In the genomic region with DNA sequence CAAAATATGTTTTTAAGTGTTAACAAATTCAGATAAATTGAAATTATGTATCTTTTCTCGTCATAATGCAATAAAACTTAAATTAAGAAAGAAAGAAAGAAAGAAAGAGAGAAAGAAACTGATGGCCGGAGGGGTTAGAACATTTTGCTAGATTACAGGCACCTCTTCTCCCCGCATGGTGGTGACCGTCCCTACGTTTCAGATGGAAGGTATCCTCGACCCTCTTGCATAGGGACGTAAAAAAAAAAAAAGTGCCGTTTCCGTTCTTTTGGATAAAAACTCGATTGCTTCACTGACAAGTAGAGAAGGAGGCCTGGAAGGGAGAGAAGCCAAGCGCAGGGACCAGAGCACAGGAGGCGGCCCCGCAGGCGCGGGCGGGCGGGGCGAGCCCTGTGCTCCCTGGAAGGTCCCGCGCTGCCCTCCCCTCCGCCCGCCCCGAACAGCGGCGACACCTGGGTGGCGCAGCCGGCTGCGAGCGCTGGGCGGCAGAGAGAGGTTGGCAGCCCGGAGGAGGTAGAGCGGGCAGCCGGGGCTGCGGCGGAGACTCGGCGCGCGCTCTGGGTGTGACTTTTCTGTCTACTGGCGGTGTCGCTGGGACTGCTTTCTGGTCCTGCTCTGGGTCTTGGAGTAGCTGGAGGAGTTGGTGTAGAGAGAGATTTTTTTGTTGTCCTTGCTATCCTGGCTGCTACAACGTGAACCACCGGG, we compare ENCODE assay signal across 8 mouse cellular contexts. TPM values are rescaled to one million over a fixed set of nuclear protein-coding genes. Genes with fewer than 3 reads are reported as not detected.
DNase-seq lines count a peak whose midpoint lies in the region; ATAC-seq and TF ChIP-seq lines count a peak whose summit lies in the region.

TSS of gene Sytl2 (plus strand) at position 311 of the 705 bp plus-strand sequence.

- H3K4me2 ChIP-seq in embryonic facial prominence, embryonic 13.5 days: peak within 1 kb of the TSS; percentile 96
- H3K4me2 ChIP-seq in heart, embryonic 14.5 days (ENCODE audit: low read length): peak within 1 kb of the TSS; percentile 99
- H3K4me2 ChIP-seq in kidney, postnatal 0 days (ENCODE audit: low read length): peak within 1 kb of the TSS; percentile 96
- H3K4me2 ChIP-seq in liver, embryonic 16.5 days (ENCODE audit: low read depth, low read length): peak within 1 kb of the TSS; percentile 72
- H3K4me2 ChIP-seq in neural tube, embryonic 12.5 days (replicated peaks): peak within 1 kb of the TSS; percentile 97

- no peaks in the 10 kb centered on the region for H3K9me3 ChIP-seq in embryonic facial prominence, embryonic 13.5 days
- no peaks in the 10 kb centered on the region for H3K9me3 ChIP-seq in heart, embryonic 14.5 days (ENCODE audit: control insufficient read depth, low read length)
- no peaks in the 10 kb centered on the region for H3K9me3 ChIP-seq in kidney, postnatal 0 days (replicated peaks; ENCODE audit: low read length)
- H3K9me3 ChIP-seq in liver, embryonic 16.5 days (replicated peaks; ENCODE audit: control insufficient read depth, low read length): no peaks in the 10 kb centered on the region
- no peaks in the 10 kb centered on the region for H3K9me3 ChIP-seq in neural tube, embryonic 12.5 days

- no peak for TF ChIP-seq POLR2A in testis, adult 2 months (IDR thresholded peaks at IDR 0.05; ENCODE audit: control insufficient read depth, low read depth, low read length)

- DNase-seq in 3134 (ENCODE audit: extremely low read depth, insufficient read length, low spot score): peak; percentile 84
- peak; percentile 81 for DNase-seq in adrenal gland, postnatal 10 days
- DNase-seq in kidney, postnatal 0 days (ENCODE audit: low spot score): peak; percentile 64

- no peaks in the 10 kb centered on the region for H3K36me3 ChIP-seq in embryonic facial prominence, embryonic 13.5 days
- H3K36me3 ChIP-seq in heart, embryonic 14.5 days (ENCODE audit: control insufficient read depth, insufficient read depth, low read length): no peaks in the 10 kb centered on the region
- H3K36me3 ChIP-seq in kidney, postnatal 0 days (ENCODE audit: insufficient read depth, low read length): no peaks in the 10 kb centered on the region
- no peaks in the 10 kb centered on the region for H3K36me3 ChIP-seq in liver, embryonic 16.5 days (ENCODE audit: control insufficient read depth, insufficient read depth)
- H3K36me3 ChIP-seq in neural tube, embryonic 12.5 days: no peaks in the 10 kb centered on the region
- no peaks in the 10 kb centered on the region for H3K36me3 ChIP-seq in testis, adult 2 months (ENCODE audit: control insufficient read depth, insufficient read depth, low read length)

- H3K4me1 ChIP-seq in embryonic facial prominence, embryonic 13.5 days: peaks cover 5% of the 10 kb centered on the region; the same call in 1 of the 2 replicates
- H3K4me1 ChIP-seq in heart, embryonic 14.5 days (ENCODE audit: control insufficient read depth in 2 of 2, insufficient read depth in 2 of 2, low read length in 2 of 2): peaks cover 2 to 4% of the 10 kb centered on the region in 2 experiments; a peak in 1 of 4 replicates
- no peaks in the 10 kb centered on the region for H3K4me1 ChIP-seq in kidney, postnatal 0 days (replicated peaks; ENCODE audit: insufficient read depth, low read length)
- H3K4me1 ChIP-seq in liver, embryonic 16.5 days (ENCODE audit: control insufficient read depth, low read depth, low read length): no peaks in the 10 kb centered on the region
- H3K4me1 ChIP-seq in neural tube, embryonic 12.5 days: peaks cover 6% of the 10 kb centered on the region
- peaks cover 7% of the 10 kb centered on the region for H3K4me1 ChIP-seq in testis, adult 2 months (ENCODE audit: control insufficient read depth, insufficient read depth, low read length)

- peak within 1 kb of the TSS; percentile 76 for H3K9ac ChIP-seq in embryonic facial prominence, embryonic 13.5 days
- peak within 1 kb of the TSS; percentile 71 for H3K9ac ChIP-seq in heart, embryonic 14.5 days (ENCODE audit: low read length)
- H3K9ac ChIP-seq in kidney, postnatal 0 days (ENCODE audit: low read depth, low read length): peak within 1 kb of the TSS; percentile 61
- no peak within 1 kb of the TSS for H3K9ac ChIP-seq in liver, embryonic 16.5 days (ENCODE audit: low read depth, low read length)
- peak within 1 kb of the TSS; percentile 60 for H3K9ac ChIP-seq in neural tube, embryonic 12.5 days

- peak; percentile 49 for ATAC-seq in embryonic facial prominence, embryonic 13.5 days (ENCODE audit: insufficient number of reproducible peaks, insufficient read depth, low FRiP score, low TSS enrichment, low read depth)
- ATAC-seq in heart, embryonic 14.5 days (ENCODE audit: insufficient number of reproducible peaks, insufficient read depth, low FRiP score, low read depth): peak; percentile 73
- peak; percentile 76 for ATAC-seq in kidney, postnatal 0 days (replicated peaks; ENCODE audit: low FRiP score, low read depth)
- peak; percentile 37; the same call in 1 of the 2 replicates for ATAC-seq in liver, embryonic 16.5 days (ENCODE audit: low read depth)
- peak; percentile 80 for ATAC-seq in neural tube, embryonic 12.5 days (ENCODE audit: low FRiP score, low read depth)

- no peak within 1 kb of the TSS for H3K27ac ChIP-seq in embryonic facial prominence, embryonic 13.5 days
- peak within 1 kb of the TSS in 1 of 2 experiments; percentile 28; a peak in 1 of 4 replicates for H3K27ac ChIP-seq in heart, embryonic 14.5 days (replicated peaks in 1 of 2; ENCODE audit: control insufficient read depth in 1 of 2, insufficient read depth in 1 of 2, low read depth in 2 of 2, low read length in 2 of 2)
- no peak within 1 kb of the TSS for H3K27ac ChIP-seq in kidney, postnatal 0 days
- no peak within 1 kb of the TSS for H3K27ac ChIP-seq in liver, embryonic 16.5 days (ENCODE audit: low read length)
- H3K27ac ChIP-seq in neural tube, embryonic 12.5 days: no peak within 1 kb of the TSS
- H3K27ac ChIP-seq in testis, adult 2 months (ENCODE audit: control insufficient read depth, insufficient read depth, low read depth, low read length): no peak within 1 kb of the TSS

- H3K4me3 ChIP-seq in embryonic facial prominence, embryonic 13.5 days: peak within 1 kb of the TSS; percentile 64
- peak within 1 kb of the TSS; percentile 65 to 73 for H3K4me3 ChIP-seq in heart, embryonic 14.5 days (ENCODE audit: control insufficient read depth in 1 of 2, insufficient read depth in 1 of 2, low read depth in 1 of 2, low read length in 2 of 2)
- peak within 1 kb of the TSS; percentile 63 for H3K4me3 ChIP-seq in kidney, postnatal 0 days (replicated peaks; ENCODE audit: low read depth, low read length)
- H3K4me3 ChIP-seq in liver, embryonic 16.5 days (ENCODE audit: low read depth, low read length): peak within 1 kb of the TSS; percentile 56
- H3K4me3 ChIP-seq in neural tube, embryonic 12.5 days: peak within 1 kb of the TSS; percentile 59
- H3K4me3 ChIP-seq in testis, adult 2 months (ENCODE audit: control insufficient read depth, low read depth, low read length): peak within 1 kb of the TSS; percentile 73

- TF ChIP-seq CTCF in kidney, postnatal 0 days (IDR thresholded peaks at IDR 0.05; ENCODE audit: low read depth): peak; percentile 55
- TF ChIP-seq CTCF in testis, adult 2 months (IDR thresholded peaks at IDR 0.05; ENCODE audit: control insufficient read depth, insufficient read depth, insufficient replicate concordance, low read depth, low read length): no peak

- H3K27me3 ChIP-seq in embryonic facial prominence, embryonic 13.5 days: peaks cover 42% of the 10 kb centered on the region
- no peaks in the 10 kb centered on the region for H3K27me3 ChIP-seq in heart, embryonic 14.5 days (ENCODE audit: control insufficient read depth, insufficient read depth, low read length)
- no peaks in the 10 kb centered on the region for H3K27me3 ChIP-seq in kidney, postnatal 0 days (ENCODE audit: insufficient read depth, low read length)
- H3K27me3 ChIP-seq in liver, embryonic 16.5 days (ENCODE audit: control insufficient read depth, insufficient read depth, low read depth, low read length): peaks cover 35% of the 10 kb centered on the region
- H3K27me3 ChIP-seq in neural tube, embryonic 12.5 days (replicated peaks): peaks cover 22% of the 10 kb centered on the region
- peaks cover 3% of the 10 kb centered on the region for H3K27me3 ChIP-seq in testis, adult 2 months (ENCODE audit: control insufficient read depth, insufficient read depth, low read length)

- WGBS in embryonic facial prominence, embryonic 13.5 days: 1% methylated on average over 43 of the region's 43 CpGs
- 1% methylated on average over 41 of the region's 43 CpGs for WGBS in heart, embryonic 14.5 days
- WGBS in kidney, postnatal 0 days: 1% methylated on average over 41 of the region's 43 CpGs
- WGBS in liver, embryonic 16.5 days (ENCODE audit: insufficient replicate concordance): 1% methylated on average over 38 of the region's 43 CpGs
- under 1% methylated on average over 43 of the region's 43 CpGs for WGBS in neural tube, embryonic 12.5 days

RNA-seq across cellular contexts. Expression of gene Sytl2, which starts in this region (rescaled TPM):
- total RNA-seq in adrenal gland, postnatal 10 days (2021): 10 to 100 TPM in 1 of 2 experiments, 1 to 10 TPM in 1; 7.3 to 13.7 TPM
- 5.4 and 8.4 TPM in 2 replicates for polyA plus RNA-seq in embryonic facial prominence, embryonic 13.5 days (2015; fragmentation: Nextera tagmentation; extraction: Ambion mirVana)
- 10.0 and 11.0 TPM in 2 replicates for polyA plus RNA-seq in heart, embryonic 14.5 days (2014; fragmentation: Nextera tagmentation; extraction: Ambion mirVana)
- 14.9 and 16.5 TPM in 2 replicates for polyA plus RNA-seq in kidney, postnatal 0 days (2015; fragmentation: Nextera tagmentation; extraction: Ambion mirVana)
- polyA plus RNA-seq in liver, embryonic 16.5 days (2015; fragmentation: Nextera tagmentation; extraction: Ambion mirVana): 0.69 and 0.99 TPM in 2 replicates
- polyA plus RNA-seq in neural tube, embryonic 12.5 days (2016; fragmentation: Nextera tagmentation; extraction: Ambion mirVana): 5.8 and 5.9 TPM in 2 replicates
- 1.2 and 1.7 TPM in 2 replicates for polyA plus RNA-seq in testis, adult 2 months (2012; rRNA removed)

Comparison
In these comparisons a context has a peak if more than half of its experiments do, and no peak if none do; other contexts are left out.
1. Peak in ATAC-seq, H3K4me3 ChIP-seq and H3K4me2 ChIP-seq in liver, embryonic 16.5 days; RNA of the gene not detected or under 1 TPM.